Mouse (Mus musculus) adrenal gland (tissue): ENCODE results near the gene Olfr1110.
"Not testable (repeated sequence)": the region's sequence is repeated elsewhere in the genome, so short reads cannot be mapped to it uniquely, and the experiment has no call there.

ENCODE experiments used
- intact Hi-C: fragments of 180-260 bp; cut with DNase I; formaldehyde crosslinking; loops from one replicate; pipeline ENCODE4 v1.15.1; 2025
- long read RNA-seq, 2 experiments: library from polyadenylated mRNA; unstranded; transcript quantifications; one replicate each; pipeline ENCODE4 v2.0.0; 2020; ENCODE audit warnings: borderline replicate concordance in 1 of 2; ENCODE audit not compliant: insufficient replicate concordance in 1 of 2

The Olfr1110 gene
- long read RNA-seq, experiment 1: 0 reads
- long read RNA-seq, experiment 2: 0 reads

- intact Hi-C loops: no loop called here
Measured at GRCm38 (mm10) chr2:87140200-87140599, at the start of gene Olfr1110. Gene Olfr1110, minus strand, starts transcription at chr2:87140300.

- intact Hi-C loops: no loop called here
Measured at GRCm38 (mm10) chr2:87187498-87187897, 47.4 kb upstream of the Olfr1110 start, which contains the start of gene Olfr1112. Gene Olfr1112, plus strand, starts transcription at chr2:87187798.

GRCm38 (mm10) chr2:87167731-87168130 is 27.6 kb upstream of the Olfr1110 start:
- intact Hi-C loops: not testable (repeated sequence)

- intact Hi-C loops: no loop called here
Measured at GRCm38 (mm10) chr2:87152524-87152923, 12.4 kb upstream of the Olfr1110 start, which contains the start of gene Olfr1111. Gene Olfr1111, minus strand, starts transcription at chr2:87152624.

GRCm38 (mm10) chr2:87114467-87114866 is 25.6 kb downstream of the Olfr1110 start, which contains the start of gene Olfr259:
Gene Olfr259, minus strand, starts transcription at chr2:87114567.
- intact Hi-C loops: no loop called here

GRCm38 (mm10) chr2:87095908-87096307 is 44.2 kb downstream of the Olfr1110 start, which contains the start of gene Olfr1109:
Gene Olfr1109, minus strand, starts transcription at chr2:87096008.
- intact Hi-C loops: no loop called here
